Mouse (Mus musculus) left cerebral cortex, postnatal 10 days (tissue): Measurements from ENCODE around the gene Dnajc5g. TPM values are rescaled to one million over a fixed set of nuclear protein-coding genes. Genes with fewer than 3 reads are reported as not detected.

Source experiments
- total RNA-seq, 2 experiments: library from RNA; stranded (reverse); gene quantifications; 2 replicates each; pipeline ENCODE4 v1.2.3; 2021

Dnajc5g gene
- total RNA-seq, 2 experiments from 2014 or later: not detected

Other genes with a start within 250 kb of the Dnajc5g start
- 10 to 100 TPM; 61.3 to 66.5 TPM for gene Tmem214, start 238.3 kb upstream of the Dnajc5g start, total RNA-seq
- 10 to 100 TPM; 19.5 to 22.2 TPM for gene Agbl5, start 217.6 kb upstream of the Dnajc5g start, total RNA-seq
- gene Ost4, start 198.5 kb upstream of the Dnajc5g start, total RNA-seq: 100 to 1,000 TPM in 1 of 2 experiments, 10 to 100 TPM in 1; 98.0 to 102 TPM
- gene Emilin1, start 192.9 kb upstream of the Dnajc5g start, total RNA-seq: 1 to 10 TPM; 5.1 to 5.5 TPM
- 1 to 10 TPM; 7.3 to 8.0 TPM for gene Khk, start 184.9 kb upstream of the Dnajc5g start, total RNA-seq
- 10 to 100 TPM; 61.1 to 62.5 TPM for gene Cgref1, start 160.7 kb upstream of the Dnajc5g start, total RNA-seq
- 100 to 1,000 TPM; 116 to 122 TPM for gene Preb, start 145.9 kb upstream of the Dnajc5g start, total RNA-seq
- under 1 TPM; 0.08 to 0.24 TPM for gene Tcf23, start 137.6 kb upstream of the Dnajc5g start, total RNA-seq
- gene Atraid, start 58.0 kb upstream of the Dnajc5g start, total RNA-seq: 10 to 100 TPM; 72.4 to 77.2 TPM
- 10 to 100 TPM; 15.3 to 16.5 TPM for gene Slc5a6, start 57.4 kb upstream of the Dnajc5g start, total RNA-seq
- 10 to 100 TPM; 21.5 to 25.4 TPM for gene Cad, start 51.5 kb upstream of the Dnajc5g start, total RNA-seq
- 100 to 1,000 TPM; 101 to 118 TPM for gene Slc30a3, start 2.0 kb downstream of the Dnajc5g start, total RNA-seq
- under 1 TPM; 0.86 to 0.97 TPM for gene Trim54, start 10.4 kb downstream of the Dnajc5g start, total RNA-seq
- 1 to 10 TPM; 1.1 TPM for gene Ucn, start 32.5 kb downstream of the Dnajc5g start, total RNA-seq
- gene Mpv17, start 48.0 kb downstream of the Dnajc5g start, total RNA-seq: 10 to 100 TPM; 35.7 to 36.2 TPM
- 1 to 10 TPM; 1.6 to 3.9 TPM for gene Gm29609, start 73.6 kb downstream of the Dnajc5g start, total RNA-seq
- 10 to 100 TPM; 59.8 to 60.6 TPM for gene Gtf3c2, start 73.9 kb downstream of the Dnajc5g start, total RNA-seq
- gene Snx17, start 86.9 kb downstream of the Dnajc5g start, total RNA-seq: 10 to 100 TPM; 73.4 to 74.6 TPM
- 10 to 100 TPM; 48.2 to 49.7 TPM for gene Eif2b4, start 87.1 kb downstream of the Dnajc5g start, total RNA-seq
- gene Zfp513, start 96.0 kb downstream of the Dnajc5g start, total RNA-seq: 10 to 100 TPM; 25.0 to 26.5 TPM
- gene Ppm1g, start 114.4 kb downstream of the Dnajc5g start, total RNA-seq: 100 to 1,000 TPM; 108 TPM
- gene Nrbp1, start 134.6 kb downstream of the Dnajc5g start, total RNA-seq: 10 to 100 TPM; 73.0 to 77.3 TPM
- gene Gm9970, start 134.9 kb downstream of the Dnajc5g start, total RNA-seq: not detected
- 1 to 10 TPM; 2.4 to 2.6 TPM for gene Krtcap3, start 145.4 kb downstream of the Dnajc5g start, total RNA-seq
- 10 to 100 TPM; 67.7 to 68.2 TPM for gene Ift172, start 184.8 kb downstream of the Dnajc5g start, total RNA-seq
- 100 to 1,000 TPM; 165 to 166 TPM for gene Fndc4, start 189.8 kb downstream of the Dnajc5g start, total RNA-seq
- gene Gckr, start 191.2 kb downstream of the Dnajc5g start, total RNA-seq: under 1 TPM in 1 of 2 experiments, not detected in 1; 0.14 TPM